Mouse (Mus musculus) embryonic fibroblast, embryonic 13.5 days (primary cell): ENCODE measurements around the gene Serf2. TPM values are rescaled to one million over a fixed set of nuclear protein-coding genes. Genes with fewer than 3 reads are reported as not detected.

ENCODE experiments used
- H3K27ac ChIP-seq: 2 replicates; pipeline ENCODE4 v1.5.1; 2012; ENCODE audit warnings: low read length, control low read depth, inconsistent platforms; ENCODE audit not compliant: insufficient read depth
- H3K4me1 ChIP-seq: 2 replicates; pipeline ENCODE4 v1.6.1; 2011; ENCODE audit warnings: low read length; ENCODE audit not compliant: control insufficient read depth, insufficient read depth
- H3K4me3 ChIP-seq: 2 replicates; pipeline ENCODE4 v1.5.1; 2011; ENCODE audit warnings: mild to moderate bottlenecking, control low read depth, low read length; ENCODE audit not compliant: insufficient read depth
- CTCF ChIP-seq: IDR thresholded peaks from 2 replicates; pipeline ENCODE4 v1.5.1; 2011; ENCODE audit warnings: mild to moderate bottlenecking, control low read depth, low read length, moderate library complexity, borderline replicate concordance; ENCODE audit not compliant: insufficient read depth
- POLR2A ChIP-seq: IDR thresholded peaks from 2 replicates; pipeline ENCODE4 v1.6.1; 2011; ENCODE audit warnings: low read depth, mild to moderate bottlenecking, control low read depth, low read length, moderate library complexity
- polyA plus RNA-seq: library from polyadenylated mRNA; stranded (reverse); fragments of >200 nt; gene quantifications from 2 replicates; pipeline ENCODE4 v1.2.4, GENCODE M21; 2011; ENCODE audit warnings: low read depth; ENCODE audit not compliant: missing spikeins, insufficient read length

The Serf2 gene
- polyA plus RNA-seq, 1 experiment = 553 TPM

DNA sequence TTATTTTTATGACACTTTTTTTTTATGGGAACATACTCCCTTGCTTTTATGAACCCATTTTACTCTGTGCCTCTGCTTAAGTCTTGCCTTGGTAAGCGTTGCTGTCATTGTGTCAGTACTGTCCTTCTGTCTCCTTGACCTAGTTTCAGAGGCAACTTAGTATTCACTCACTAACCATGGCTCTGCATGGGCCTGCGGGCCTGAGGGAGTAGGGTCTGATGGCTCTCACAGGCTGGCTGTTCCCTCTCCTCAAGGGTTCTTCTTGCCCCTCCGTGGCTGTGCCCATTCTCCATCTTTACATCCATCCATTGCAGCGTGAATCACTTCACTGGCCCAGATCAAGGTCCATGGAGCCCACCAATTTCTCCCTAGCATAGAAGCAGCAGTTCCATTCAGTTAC lies 2.5 kb upstream of the Serf2 start:
- peaks cover 11% of the 10 kb centered on the region; the same call in 1 of the 2 replicates for H3K4me1 ChIP-seq
- no peak overlapping the region for H3K27ac ChIP-seq
- no peak overlapping the region for H3K4me3 ChIP-seq
- TF ChIP-seq CTCF (no peak), POLR2A (no peak)

DNA sequence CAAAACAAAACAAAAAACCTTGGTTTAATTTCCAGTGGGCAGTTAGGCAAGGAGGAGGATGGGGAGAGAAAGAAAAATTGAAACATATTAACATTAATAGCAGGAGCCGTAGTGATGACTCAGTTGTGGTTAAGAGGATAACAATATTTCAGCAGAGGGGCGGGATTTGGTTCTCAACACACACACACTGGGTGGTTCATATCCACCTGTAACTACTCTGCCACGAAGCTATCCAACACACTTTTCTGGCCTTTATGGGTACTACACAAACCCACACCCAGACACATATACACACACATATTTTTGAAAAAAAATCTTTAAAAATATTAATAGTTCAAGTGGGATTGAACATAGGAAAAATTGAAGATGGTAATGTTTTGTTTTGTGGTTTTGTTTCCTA lies 2.0 kb upstream of the Serf2 start:
- Histone ChIP-seq H3K4me3 (no peak overlapping the region), H3K27ac (no peak overlapping the region), H3K4me1 (peaks cover 9% of the 10 kb centered on the region; the same call in 1 of the 2 replicates)
- no peak for TF ChIP-seq POLR2A
- TF ChIP-seq CTCF = no peak

DNA sequence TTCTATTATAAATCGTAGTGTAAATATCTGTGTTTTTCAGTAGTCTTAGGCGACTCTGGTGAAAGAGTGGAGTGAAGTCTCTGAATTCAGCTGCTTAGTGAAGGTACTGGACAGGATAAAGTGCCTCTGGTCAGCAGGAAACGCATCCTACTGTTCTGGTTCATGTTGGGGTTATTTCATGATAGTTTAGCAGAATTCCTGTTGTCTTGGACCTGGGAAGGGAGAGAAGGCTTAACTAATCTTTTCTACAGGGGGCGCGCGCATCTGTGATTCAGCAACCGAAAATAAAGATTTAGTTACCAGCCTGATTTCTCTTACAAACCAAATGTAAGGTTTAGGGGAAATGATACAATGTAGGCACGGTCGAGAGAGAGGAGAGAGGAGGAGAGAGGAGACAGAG lies 859 bp upstream of the Serf2 start:
- Histone ChIP-seq H3K4me3 (peak overlapping the region; percentile 61), H3K27ac (peak overlapping the region; percentile 97), H3K4me1 (peaks cover 18% of the 10 kb centered on the region; the same call in 1 of the 2 replicates)
- no peak for TF ChIP-seq POLR2A
- no peak for TF ChIP-seq CTCF

DNA sequence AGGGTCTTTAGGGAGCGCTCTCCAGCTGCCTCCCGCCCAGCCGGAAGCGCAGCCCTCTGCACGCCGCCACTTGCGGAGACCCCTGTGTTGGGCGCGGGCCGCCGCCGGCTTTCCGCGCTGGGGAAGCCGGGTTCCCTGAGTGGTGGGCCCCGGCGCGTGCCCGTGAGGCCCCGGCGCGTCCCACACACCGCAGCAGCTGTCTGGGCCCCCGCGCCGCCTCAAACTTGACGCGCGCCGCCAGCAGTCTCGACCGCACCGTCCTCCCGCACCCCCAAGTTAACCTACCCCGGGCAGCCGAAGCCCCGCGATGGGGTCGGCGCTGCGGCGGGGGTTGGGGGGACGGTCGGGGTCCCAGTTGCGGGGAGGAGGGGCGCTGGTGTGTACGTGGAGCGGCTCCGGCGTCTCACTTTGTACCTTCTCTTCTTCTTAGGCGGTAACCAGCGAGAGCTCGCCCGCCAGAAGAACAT lies 583 bp downstream of the Serf2 start:
- Histone ChIP-seq H3K27ac (peak overlapping the region; percentile 85), H3K4me1 (peaks cover 22% of the 10 kb centered on the region), H3K4me3 (peak overlapping the region; percentile 98)
- TF ChIP-seq POLR2A (no peak), CTCF (no peak)

DNA sequence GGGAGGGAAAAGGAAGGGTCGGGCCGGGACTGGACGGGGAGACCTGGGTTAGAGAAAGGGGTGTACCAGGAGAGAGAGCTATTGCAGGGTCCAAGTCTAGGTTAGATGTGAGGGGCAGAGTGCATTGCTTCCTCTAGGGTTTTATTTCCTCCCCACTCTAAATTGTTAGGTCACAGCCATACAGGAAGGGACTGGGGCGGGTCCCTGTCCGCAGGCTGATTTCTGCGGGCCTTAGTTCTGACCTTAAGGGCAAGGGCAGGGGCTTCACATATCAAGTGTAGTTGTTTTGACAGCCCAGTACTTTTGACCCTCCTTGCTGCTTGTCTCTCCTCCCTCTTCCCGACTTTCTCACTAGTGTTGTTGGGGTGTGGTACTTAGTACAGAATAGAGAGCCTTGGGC lies 1.1 kb downstream of the Serf2 start:
- peak; percentile 31; the same call in 1 of the 2 replicates for TF ChIP-seq POLR2A
- TF ChIP-seq CTCF = no peak
- H3K4me1 ChIP-seq = peaks cover 22% of the 10 kb centered on the region

DNA sequence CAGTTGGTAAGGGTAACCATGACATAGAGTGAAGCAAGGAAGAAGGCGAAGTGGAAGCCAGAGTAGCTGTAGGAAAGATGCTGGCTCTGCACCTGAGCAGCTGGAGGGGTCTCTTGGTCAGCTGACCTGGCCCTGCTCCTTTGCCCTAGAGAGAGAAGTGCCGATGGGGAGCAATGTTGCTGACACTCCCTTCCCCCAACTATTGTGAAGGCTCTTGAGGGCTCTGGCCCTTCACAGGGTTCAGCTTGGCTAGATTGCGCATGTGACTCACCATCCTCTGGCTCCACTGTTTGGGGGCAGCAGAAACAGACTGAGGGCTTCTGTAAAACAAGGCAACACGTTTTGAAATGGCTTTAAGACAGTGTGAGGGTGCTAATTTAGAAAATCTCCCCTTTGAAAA lies 3.4 kb downstream of the Serf2 start:
- peak overlapping the region; percentile 11; the same call in 1 of the 2 replicates for H3K4me3 ChIP-seq
- TF ChIP-seq POLR2A (no peak), CTCF (no peak)
- H3K27ac ChIP-seq = peak overlapping the region; percentile 92
- H3K4me1 ChIP-seq = peaks cover 19% of the 10 kb centered on the region

More for the DNA sequence above, 1.1 kb downstream of the Serf2 start:
- H3K4me3 ChIP-seq = peak overlapping the region; percentile 98
- H3K27ac ChIP-seq = peak overlapping the region; percentile 68

DNA sequence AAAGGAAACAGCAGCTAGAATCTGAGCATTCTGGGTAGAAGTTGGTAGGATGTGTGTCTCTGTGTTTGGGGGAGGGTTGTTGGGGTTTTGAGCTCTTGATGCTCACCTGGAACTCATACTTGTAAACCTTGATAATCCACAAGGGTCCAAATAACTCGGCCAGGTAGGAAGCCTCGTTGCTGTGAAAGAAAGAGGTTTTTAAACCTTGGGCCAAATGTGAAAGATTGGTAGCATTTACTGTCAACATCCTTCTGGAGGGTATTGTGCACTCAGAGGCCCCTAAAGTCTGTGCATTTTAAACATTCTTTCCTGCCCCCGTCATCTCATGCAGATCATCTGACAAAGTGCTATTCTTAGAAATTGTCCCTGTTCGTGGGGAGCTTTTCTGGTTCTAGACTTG lies 4.0 kb downstream of the Serf2 start, which contains the start of gene Hypk:
TSS of gene Hypk (plus strand) at position 301 of the 400 bp plus-strand sequence.
- TF ChIP-seq POLR2A (peak; percentile 14; the same call in 1 of the 2 replicates), CTCF (no peak)
- peak within 1 kb of the TSS; percentile 11; the same call in 1 of the 2 replicates for H3K4me3 ChIP-seq
- H3K4me1 ChIP-seq = peaks cover 19% of the 10 kb centered on the region
- H3K27ac ChIP-seq = peak within 1 kb of the TSS; percentile 92

DNA sequence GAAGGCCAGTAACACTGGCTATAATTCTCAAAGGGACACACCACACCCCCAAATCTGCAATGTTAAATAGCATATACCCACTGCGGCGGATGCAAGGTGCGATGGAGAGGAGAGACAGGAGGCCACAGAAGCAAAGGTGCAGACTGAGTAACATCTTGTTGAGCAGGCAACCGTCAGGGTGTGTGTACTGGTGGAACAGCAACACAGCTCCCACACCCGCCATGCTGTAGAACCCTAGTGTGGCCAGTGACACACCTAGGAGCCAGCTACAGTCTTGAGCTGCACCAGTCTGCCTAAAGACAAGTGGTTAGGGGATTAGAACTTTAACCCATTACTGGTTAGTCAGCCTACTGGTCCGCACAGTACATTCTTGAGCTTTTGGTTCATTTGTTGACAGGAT lies 4.9 kb downstream of the Serf2 start:
- H3K27ac ChIP-seq = no peak overlapping the region; the same call in 1 of the 2 replicates
- TF ChIP-seq CTCF (no peak), POLR2A (peak; percentile 54; the same call in 1 of the 2 replicates)
- H3K4me1 ChIP-seq = peaks cover 19% of the 10 kb centered on the region
- no peak overlapping the region for H3K4me3 ChIP-seq

DNA sequence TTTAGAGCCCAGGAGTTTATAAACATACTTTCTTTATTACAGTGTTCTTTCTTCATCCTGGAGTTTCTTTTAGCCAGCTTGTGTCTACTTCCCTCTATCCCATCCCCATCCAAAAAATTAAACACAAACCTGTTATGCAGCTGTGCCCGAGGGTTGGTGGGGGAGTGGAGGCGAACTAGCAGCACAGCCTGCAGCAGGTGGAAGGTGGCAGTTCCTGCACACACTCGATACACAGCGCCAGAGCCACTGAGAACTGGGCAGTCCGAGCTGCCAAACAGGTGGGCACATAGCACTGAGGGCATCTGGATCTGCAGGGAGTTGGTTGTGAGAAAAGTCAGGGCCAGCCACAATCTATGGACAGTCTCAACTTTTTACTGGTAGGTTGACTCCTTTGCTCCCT lies 6.5 kb downstream of the Serf2 start:
- TF ChIP-seq POLR2A (no peak), CTCF (no peak)
- no peak overlapping the region for H3K4me3 ChIP-seq
- no peak overlapping the region for H3K27ac ChIP-seq
- H3K4me1 ChIP-seq = peaks cover 19% of the 10 kb centered on the region
